Mouse (Mus musculus) liver, embryonic 14.5 days (tissue): ENCODE measurements around the gene Exo1. TPM values are rescaled to one million over a fixed set of nuclear protein-coding genes. Genes with fewer than 3 reads are reported as not detected.
A peak's percentile ranks its signal among the peaks of the same experiment; 100 is the strongest.

Experiments used
- ATAC-seq: fragments of 200-750 bp; cut with Nextera tagmentation; 2 replicates; pipeline ENCODE4 v1.8.0; 2017; ENCODE audit warnings: moderate number of reproducible peaks, mild to moderate bottlenecking, moderate library complexity; ENCODE audit not compliant: insufficient read depth
- DNase-seq, 3 experiments: peaks; one replicate each; pipeline ENCODE4 v3.0.0-alpha.2; 2012 to 2013; ENCODE audit warnings: low read depth in 3 of 3, low spot score in 3 of 3
- H3K27ac ChIP-seq: fragments of 300-500 bp; sonication (generic); 2 replicates; pipeline ENCODE4 v1.5.1; 2014; ENCODE audit warnings: moderate library complexity, mild to moderate bottlenecking, control low read depth, inconsistent platforms
- H3K27me3 ChIP-seq: fragments of 300-500 bp; sonication (generic); 2 replicates; pipeline ENCODE4 v1.6.1; 2014; ENCODE audit warnings: mild to moderate bottlenecking, low read length, moderate library complexity; ENCODE audit not compliant: control insufficient read depth, insufficient read depth
- H3K36me3 ChIP-seq: fragments of 300-500 bp; sonication (generic); replicated peaks from 2 replicates; pipeline ENCODE4 v1.6.1; 2014; ENCODE audit warnings: low read depth; ENCODE audit not compliant: control insufficient read depth, insufficient read depth
- H3K4me1 ChIP-seq, 2 experiments: fragments of 200-500 bp in 1 of 2; fragments of 300-500 bp in 1 of 2; sonication (generic) in 1 of 2; replicated peaks; 2 replicates each; pipeline ENCODE4 v1.6.1; 2012 to 2014; ENCODE audit warnings: antibody characterized with exemption in 1 of 2, inconsistent platforms in 1 of 2, low read length in 1 of 2; ENCODE audit not compliant: control insufficient read depth in 2 of 2, insufficient read depth in 2 of 2
- H3K4me2 ChIP-seq: fragments of 300-500 bp; sonication (generic); 2 replicates; pipeline ENCODE4 v1.6.1; 2014; ENCODE audit warnings: low read depth, mild to moderate bottlenecking, control low read depth, moderate library complexity
- H3K4me3 ChIP-seq, 2 experiments: fragments of 200-500 bp in 1 of 2; fragments of 300-500 bp in 1 of 2; sonication (generic) in 1 of 2; 2 replicates each; pipeline ENCODE4 v1.5.1; 2012 to 2014; ENCODE audit warnings: low read depth in 2 of 2, low read length in 2 of 2, mild to moderate bottlenecking in 2 of 2, control low read depth in 1 of 2, inconsistent platforms in 1 of 2, moderate library complexity in 1 of 2; ENCODE audit not compliant: insufficient read depth in 1 of 2
- H3K9ac ChIP-seq: fragments of 300-500 bp; sonication (generic); replicated peaks from 2 replicates; pipeline ENCODE4 v1.6.1; 2014; ENCODE audit warnings: mild to moderate bottlenecking, control low read depth, moderate library complexity
- H3K9me3 ChIP-seq: fragments of 300-500 bp; sonication (generic); 2 replicates; pipeline ENCODE4 v1.6.1; 2016; ENCODE audit warnings: low read length, mixed read lengths; ENCODE audit not compliant: control insufficient read depth
- CTCF ChIP-seq: IDR thresholded peaks from 2 replicates; pipeline ENCODE4 v1.5.1; 2016; ENCODE audit warnings: antibody characterized with exemption, low read depth, control low read depth
- EP300 ChIP-seq: IDR thresholded peaks from 2 replicates; pipeline ENCODE4 v1.6.1; 2016; ENCODE audit warnings: antibody characterized with exemption, low read depth
- WGBS: fragments of 180-500 bp; shearing (Covaris S2); extraction: QIAGEN DNeasy Blood & Tissue Kit; methylation state at CpG from one replicate; pipeline ENCODE4 v1.1.7; 2014; ENCODE audit not compliant: insufficient replicate concordance; 5-methylcytosine and 5-hydroxymethylcytosine counted together
- polyA plus RNA-seq, 2 experiments: library from polyadenylated mRNA; depleted of rRNA in 1 of 2; stranded (reverse) in 1 of 2; unstranded in 1 of 2; fragments of >200 nt; fragmentation: Nextera tagmentation in 1 of 2; extraction: Ambion mirVana in 1 of 2; gene quantifications; 2 replicates each; pipeline versions ENCODE4 v1.2.1 to v1.2.3; 2012 to 2014

The Exo1 gene
- polyA plus RNA-seq, 2 experiments, result 10.9 to 39.2 TPM

- 72% methylated on average over 6 of the region's 6 CpGs for WGBS
- Histone ChIP-seq H3K36me3 (no peaks in the 10 kb centered on the region), H3K9ac (no peak overlapping the region), H3K9me3 (no peaks in the 10 kb centered on the region), H3K4me3 (no peak overlapping the region), H3K4me2 (no peak overlapping the region), H3K27me3 (no peaks in the 10 kb centered on the region), H3K4me1 (no peaks in the 10 kb centered on the region), H3K27ac (no peak overlapping the region)
- no peak for ATAC-seq
- TF ChIP-seq CTCF, result no peak
- TF ChIP-seq EP300, result no peak
- DNase-seq, result no peak
Measured at GRCm38 (mm10) chr1:175872028-175872816, 8.2 kb upstream of the Exo1 start.

GRCm38 (mm10) chr1:175883398-175883797, 3.0 kb downstream of the Exo1 start:
- no peak for DNase-seq

GRCm38 (mm10) chr1:175893263-175893662, 12.9 kb downstream of the Exo1 start:
- Histone ChIP-seq H3K9ac (no peak overlapping the region), H3K9me3 (no peaks in the 10 kb centered on the region), H3K4me3 (no peak overlapping the region), H3K27ac (no peak overlapping the region), H3K4me2 (no peak overlapping the region), H3K27me3 (no peaks in the 10 kb centered on the region), H3K36me3 (peaks cover 54% of the 10 kb centered on the region), H3K4me1 (no peaks in the 10 kb centered on the region)
- DNase-seq (no peak), ATAC-seq (no peak)
- TF ChIP-seq EP300, result no peak
- TF ChIP-seq CTCF, result no peak
- 84% methylated on average over 6 of the region's 6 CpGs for WGBS

More at GRCm38 (mm10) chr1:175883398-175883797, 3.0 kb downstream of the Exo1 start:
- no peaks in the 10 kb centered on the region for H3K27me3 ChIP-seq
- ATAC-seq, result no peak
- no peak overlapping the region for H3K4me3 ChIP-seq
- no peaks in the 10 kb centered on the region for H3K9me3 ChIP-seq
- H3K36me3 ChIP-seq, result peaks cover 36% of the 10 kb centered on the region
- WGBS, result 82% methylated on average over 3 of the region's 3 CpGs
- no peak overlapping the region for H3K27ac ChIP-seq
- no peak overlapping the region for H3K9ac ChIP-seq
- peak overlapping the region; percentile 18; the same call in 1 of the 2 replicates for H3K4me2 ChIP-seq
- H3K4me1 ChIP-seq, result peaks cover 8 to 13% of the 10 kb centered on the region in 2 experiments
- no peak for TF ChIP-seq CTCF

GRCm38 (mm10) chr1:175893726-175894125, 13.3 kb downstream of the Exo1 start:
- no peak for TF ChIP-seq EP300
- no peak for TF ChIP-seq CTCF
- 85% methylated on average over 12 of the region's 12 CpGs for WGBS
- no peak for ATAC-seq
- Histone ChIP-seq H3K4me2 (no peak overlapping the region), H3K27me3 (no peaks in the 10 kb centered on the region), H3K4me3 (no peak overlapping the region), H3K36me3 (peaks cover 50% of the 10 kb centered on the region), H3K27ac (no peak overlapping the region), H3K9me3 (no peaks in the 10 kb centered on the region), H3K4me1 (no peaks in the 10 kb centered on the region), H3K9ac (no peak overlapping the region)
- no peak for DNase-seq

GRCm38 (mm10) chr1:175911207-175911606, 30.8 kb downstream of the Exo1 start:
- ATAC-seq, result no peak

More at GRCm38 (mm10) chr1:175911207-175911606, 30.8 kb downstream of the Exo1 start:
- WGBS, result 47% methylated on average over 2 of the region's 2 CpGs
- Histone ChIP-seq H3K27me3 (no peaks in the 10 kb centered on the region), H3K36me3 (peaks cover 27% of the 10 kb centered on the region), H3K4me2 (no peak overlapping the region), H3K4me3 (no peak overlapping the region), H3K27ac (no peak overlapping the region), H3K4me1 (peaks cover 0 to 6% of the 10 kb centered on the region in 2 experiments; a peak in 2 of 4 replicates), H3K9me3 (no peaks in the 10 kb centered on the region), H3K9ac (no peak overlapping the region)
- no peak for DNase-seq
- TF ChIP-seq EP300 (no peak), CTCF (no peak)
